Mouse (Mus musculus): ENCODE measurements around the gene Garem2. TPM values are rescaled to one million over a fixed set of nuclear protein-coding genes. Genes with fewer than 3 reads are reported as not detected.
A peak's percentile ranks its signal among the peaks of the same experiment; 100 is the strongest.
"Not testable (repeated sequence)": the region's sequence is repeated elsewhere in the genome, so short reads cannot be mapped to it uniquely, and the experiment has no call there.

The Garem2 gene
- polyA plus RNA-seq (2015; fragmentation: Nextera tagmentation; extraction: Ambion mirVana), result 8.2 and 9.6 TPM in 2 replicates

GRCm38 (mm10) chr5:30104841-30105667, at the start of gene Garem2:
Gene Garem2 (plus strand): TSS chr5:30105161.
- Histone ChIP-seq H3K9me3 (replicated peaks) (no peaks in the 10 kb centered on the region), H3K4me1 (peaks cover 49% of the 10 kb centered on the region), H3K4me3 (replicated peaks) (peak within 1 kb of the TSS; percentile 57), H3K36me3 (no peaks in the 10 kb centered on the region), H3K4me2 (peak within 1 kb of the TSS; percentile 97), H3K27ac (replicated peaks) (peak within 1 kb of the TSS; percentile 81), H3K9ac (replicated peaks) (peak within 1 kb of the TSS; percentile 61), H3K27me3 (replicated peaks) (no peaks in the 10 kb centered on the region)
- under 1% methylated on average over 60 of the region's 65 CpGs for WGBS
- ATAC-seq (ENCODE audit: low FRiP score), result peak; percentile 45

GRCm38 (mm10) chr5:30058216-30058731, 46.7 kb upstream of the Garem2 start:
- Histone ChIP-seq H3K27me3 (replicated peaks) (no peaks in the 10 kb centered on the region), H3K27ac (replicated peaks) (no peak overlapping the region), H3K4me1 (no peaks in the 10 kb centered on the region), H3K9ac (replicated peaks) (no peak overlapping the region), H3K36me3 (peaks cover 21% of the 10 kb centered on the region), H3K4me2 (no peak overlapping the region), H3K4me3 (replicated peaks) (no peak overlapping the region), H3K9me3 (replicated peaks) (no peaks in the 10 kb centered on the region)
- WGBS, result 58% methylated on average over 6 of the region's 6 CpGs
- ATAC-seq (ENCODE audit: low FRiP score), result no peak

GRCm38 (mm10) chr5:30059607-30060006, 45.4 kb upstream of the Garem2 start:
- H3K27me3 ChIP-seq (replicated peaks); ATAC-seq (ENCODE audit: low FRiP score); H3K4me3 ChIP-seq (replicated peaks); H3K4me2 ChIP-seq; H3K27ac ChIP-seq (replicated peaks); H3K9me3 ChIP-seq (replicated peaks); H3K9ac ChIP-seq (replicated peaks); H3K4me1 ChIP-seq: not testable (repeated sequence)
- H3K36me3 ChIP-seq, result peaks cover 25% of the 10 kb centered on the region
- 60% methylated on average over 5 of the region's 5 CpGs for WGBS

GRCm38 (mm10) chr5:30067726-30068125, 37.2 kb upstream of the Garem2 start:
- no peaks in the 10 kb centered on the region for H3K9me3 ChIP-seq (replicated peaks)
- H3K4me1 ChIP-seq, result peaks cover 10% of the 10 kb centered on the region
- H3K4me3 ChIP-seq (replicated peaks), result no peak overlapping the region
- no peak for ATAC-seq (ENCODE audit: low FRiP score)
- H3K27me3 ChIP-seq (replicated peaks), result no peaks in the 10 kb centered on the region
- 39% methylated on average over 6 of the region's 6 CpGs for WGBS
- no peak overlapping the region for H3K27ac ChIP-seq (replicated peaks)
- H3K9ac ChIP-seq (replicated peaks), result no peak overlapping the region
- peaks cover 29% of the 10 kb centered on the region for H3K36me3 ChIP-seq
- H3K4me2 ChIP-seq, result no peak overlapping the region

- no peaks in the 10 kb centered on the region for H3K9me3 ChIP-seq (replicated peaks)
- no peak for ATAC-seq (ENCODE audit: low FRiP score)
- H3K4me2 ChIP-seq, result peak overlapping the region; percentile 89
- peaks cover 22% of the 10 kb centered on the region for H3K36me3 ChIP-seq
- H3K27me3 ChIP-seq (replicated peaks), result no peaks in the 10 kb centered on the region
- 0 out of 2 replicates have a peak overlapping the region, but pooled peaks have one; percentile 23 for H3K9ac ChIP-seq (replicated peaks)
- H3K4me3 ChIP-seq (replicated peaks), result no peak overlapping the region
- 79% methylated on average over 6 of the region's 6 CpGs for WGBS
- no peak overlapping the region for H3K27ac ChIP-seq (replicated peaks)
- H3K4me1 ChIP-seq, result peaks cover 17% of the 10 kb centered on the region
Observed at GRCm38 (mm10) chr5:30071677-30072076, 33.3 kb upstream of the Garem2 start.

GRCm38 (mm10) chr5:30072377-30072776, 32.6 kb upstream of the Garem2 start:
- no peak overlapping the region for H3K27ac ChIP-seq (replicated peaks)
- peaks cover 22% of the 10 kb centered on the region for H3K36me3 ChIP-seq
- H3K4me2 ChIP-seq, result peak overlapping the region; percentile 89
- peak overlapping the region; percentile 67; the same call in 1 of the 2 replicates for H3K9ac ChIP-seq (replicated peaks)
- H3K9me3 ChIP-seq (replicated peaks), result no peaks in the 10 kb centered on the region
- H3K4me1 ChIP-seq, result peaks cover 17% of the 10 kb centered on the region
- no peaks in the 10 kb centered on the region for H3K27me3 ChIP-seq (replicated peaks)
- no peak for ATAC-seq (ENCODE audit: low FRiP score)
- H3K4me3 ChIP-seq (replicated peaks), result peak overlapping the region; percentile 78
- 59% methylated on average over 3 of the region's 3 CpGs for WGBS

- no peaks in the 10 kb centered on the region for H3K9me3 ChIP-seq (replicated peaks)
- H3K27me3 ChIP-seq (replicated peaks), result no peaks in the 10 kb centered on the region
- peak within 1 kb of the TSS; percentile 78 for H3K27ac ChIP-seq (replicated peaks)
- peaks cover 17% of the 10 kb centered on the region for H3K4me1 ChIP-seq
- H3K4me2 ChIP-seq, result peak within 1 kb of the TSS; percentile 89
- WGBS, result 2% methylated on average over 45 of the region's 45 CpGs
- H3K36me3 ChIP-seq, result peaks cover 18% of the 10 kb centered on the region
- peak within 1 kb of the TSS; percentile 67 for H3K9ac ChIP-seq (replicated peaks)
- H3K4me3 ChIP-seq (replicated peaks), result peak within 1 kb of the TSS; percentile 78
- peak; percentile 97 for ATAC-seq (ENCODE audit: low FRiP score)
Observed at GRCm38 (mm10) chr5:30072825-30073821, 31.8 kb upstream of the Garem2 start, which contains the start of gene Tyms. Gene Tyms (minus strand): TSS chr5:30073617.

- Histone ChIP-seq H3K27ac (replicated peaks) (no peak overlapping the region), H3K4me1 (no peaks in the 10 kb centered on the region), H3K27me3 (replicated peaks) (no peaks in the 10 kb centered on the region), H3K4me2 (no peak overlapping the region), H3K9ac (replicated peaks) (no peak overlapping the region), H3K36me3 (no peaks in the 10 kb centered on the region), H3K4me3 (replicated peaks) (no peak overlapping the region), H3K9me3 (replicated peaks) (no peaks in the 10 kb centered on the region)
- WGBS, result 66% methylated on average over 13 of the region's 13 CpGs
- no peak for ATAC-seq (ENCODE audit: low FRiP score)
Observed at GRCm38 (mm10) chr5:30092701-30093100, 12.3 kb upstream of the Garem2 start.

- no peak for ATAC-seq (ENCODE audit: low FRiP score)
- Histone ChIP-seq H3K36me3 (no peaks in the 10 kb centered on the region), H3K27ac (replicated peaks) (no peak overlapping the region), H3K4me2 (no peak overlapping the region), H3K27me3 (replicated peaks) (no peaks in the 10 kb centered on the region), H3K4me3 (replicated peaks) (no peak overlapping the region), H3K4me1 (no peaks in the 10 kb centered on the region), H3K9me3 (replicated peaks) (no peaks in the 10 kb centered on the region), H3K9ac (replicated peaks) (no peak overlapping the region)
- WGBS, result 60% methylated on average over 2 of the region's 2 CpGs
Observed at GRCm38 (mm10) chr5:30094399-30094798, 10.6 kb upstream of the Garem2 start.

GRCm38 (mm10) chr5:30095731-30096130, 9.2 kb upstream of the Garem2 start:
- H3K4me2 ChIP-seq, result no peak overlapping the region
- no peaks in the 10 kb centered on the region for H3K27me3 ChIP-seq (replicated peaks)
- no peaks in the 10 kb centered on the region for H3K36me3 ChIP-seq
- H3K9me3 ChIP-seq (replicated peaks), result no peaks in the 10 kb centered on the region
- no peak overlapping the region for H3K27ac ChIP-seq (replicated peaks)
- WGBS, result 76% methylated on average over 6 of the region's 6 CpGs
- H3K4me1 ChIP-seq, result no peaks in the 10 kb centered on the region
- no peak for ATAC-seq (ENCODE audit: low FRiP score)
- H3K9ac ChIP-seq (replicated peaks), result no peak overlapping the region
- no peak overlapping the region for H3K4me3 ChIP-seq (replicated peaks)

- no peak overlapping the region for H3K9ac ChIP-seq (replicated peaks)
- no peaks in the 10 kb centered on the region for H3K27me3 ChIP-seq (replicated peaks)
- no peak overlapping the region for H3K4me3 ChIP-seq (replicated peaks)
- 92% methylated on average over 1 of the region's 1 CpGs for WGBS
- no peaks in the 10 kb centered on the region for H3K9me3 ChIP-seq (replicated peaks)
- H3K4me1 ChIP-seq, result no peaks in the 10 kb centered on the region
- H3K36me3 ChIP-seq, result no peaks in the 10 kb centered on the region
- no peak overlapping the region for H3K4me2 ChIP-seq
- H3K27ac ChIP-seq (replicated peaks), result no peak overlapping the region
- ATAC-seq (ENCODE audit: low FRiP score), result no peak
Observed at GRCm38 (mm10) chr5:30098260-30098659, 6.7 kb upstream of the Garem2 start.

Measured in neural tube, embryonic 15.5 days (tissue).